Comparison of ENCODE assay signal across 25 mouse cellular contexts in the genomic region with DNA sequence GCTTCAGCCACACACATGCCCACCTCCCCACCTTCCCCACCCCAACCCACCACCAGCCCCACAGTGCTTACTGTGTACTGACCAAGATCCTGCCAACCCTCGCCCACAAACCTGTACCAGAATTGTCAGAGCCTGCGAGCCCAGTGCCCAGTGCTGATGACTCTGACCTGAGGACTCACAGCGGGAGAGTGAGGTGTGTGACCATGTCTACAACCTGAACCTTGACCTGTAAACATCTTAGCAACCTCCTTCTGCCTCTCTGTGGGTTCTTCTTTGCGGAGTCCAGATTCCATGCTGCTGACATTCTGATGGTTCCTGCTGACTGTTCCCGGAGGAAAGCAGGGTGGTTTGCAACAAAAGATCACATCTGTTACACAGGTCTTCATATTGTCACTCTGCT. TPM values are rescaled to one million over a fixed set of nuclear protein-coding genes. Genes with fewer than 3 reads are reported as not detected.
DNase-seq lines count a peak whose midpoint lies in the region; ATAC-seq and TF ChIP-seq lines count a peak whose summit lies in the region.
"Had no signal": no experiment of that assay in that cellular context is flagged by ENCODE, and none has a peak within 500 bp of the region (broad histone marks: within the 10 kb centered on the region; RNA-seq: fewer than 3 reads in every experiment).

No protein-coding gene starts in this region.

- H3K27me3 ChIP-seq in hindbrain, embryonic 13.5 days, result peaks cover 13% of the 10 kb centered on the region
- H3K27me3 ChIP-seq in hindbrain, postnatal 0 days (ENCODE audit: insufficient read depth, low read length), result no peaks in the 10 kb centered on the region
- peaks cover 16% of the 10 kb centered on the region for H3K27me3 ChIP-seq in liver, embryonic 15.5 days
- H3K27me3 ChIP-seq in liver, embryonic 11.5 days (replicated peaks; ENCODE audit: control insufficient read depth, insufficient read depth, low read length), result no peaks in the 10 kb centered on the region; the same call in 1 of the 2 replicates
- H3K27me3 ChIP-seq: embryonic facial prominence, embryonic 12.5 days; heart, embryonic 13.5 days had no signal

- ATAC-seq in hindbrain, embryonic 13.5 days (ENCODE audit: low FRiP score), result no peak
- ATAC-seq in hindbrain, postnatal 0 days, result no peak
- ATAC-seq in liver, embryonic 15.5 days (ENCODE audit: insufficient read depth), result no peak
- ATAC-seq in liver, embryonic 11.5 days (replicated peaks; ENCODE audit: low FRiP score), result no peak
- ATAC-seq: activated CD4-positive, CD25-positive, alpha-beta regulatory T cell, adult 4 months; forebrain, embryonic 15.5 days; Patski had no signal

- no peak overlapping the region for H3K27ac ChIP-seq in hindbrain, embryonic 13.5 days
- no peak overlapping the region for H3K27ac ChIP-seq in hindbrain, postnatal 0 days
- H3K27ac ChIP-seq in liver, embryonic 15.5 days (replicated peaks), result peak overlapping the region; percentile 45
- no peak overlapping the region for H3K27ac ChIP-seq in liver, embryonic 11.5 days (ENCODE audit: low read depth, low read length)
- H3K27ac ChIP-seq: embryonic facial prominence, embryonic 12.5 days; forebrain, embryonic 15.5 days; heart, embryonic 13.5 days; hindbrain, embryonic 12.5 days had no signal

- WGBS in hindbrain, embryonic 13.5 days, result 79% methylated on average over 5 of the region's 5 CpGs
- 74% methylated on average over 5 of the region's 5 CpGs for WGBS in hindbrain, postnatal 0 days
- 73% methylated on average over 5 of the region's 5 CpGs for WGBS in liver, embryonic 15.5 days (ENCODE audit: insufficient replicate concordance)
- 82% methylated on average over 5 of the region's 5 CpGs for WGBS in liver, embryonic 11.5 days

- H3K4me2 ChIP-seq in hindbrain, embryonic 13.5 days, result no peak overlapping the region
- no peak overlapping the region for H3K4me2 ChIP-seq in hindbrain, postnatal 0 days (ENCODE audit: low read depth, low read length)
- H3K4me2 ChIP-seq in liver, embryonic 15.5 days, result no peak overlapping the region
- H3K4me2 ChIP-seq in liver, embryonic 11.5 days, result no peak overlapping the region
- H3K4me2 ChIP-seq: embryonic facial prominence, embryonic 12.5 days; forebrain, embryonic 15.5 days; heart, embryonic 13.5 days; hindbrain, embryonic 12.5 days had no signal

- TF ChIP-seq CTCF in hindbrain, postnatal 0 days (IDR thresholded peaks at IDR 0.05; ENCODE audit: low read depth), result no peak

- no peak overlapping the region for H3K4me3 ChIP-seq in hindbrain, embryonic 13.5 days
- H3K4me3 ChIP-seq in hindbrain, postnatal 0 days (ENCODE audit: low read length), result no peak overlapping the region
- H3K4me3 ChIP-seq in liver, embryonic 15.5 days (replicated peaks), result no peak overlapping the region
- no peak overlapping the region for H3K4me3 ChIP-seq in liver, embryonic 11.5 days (ENCODE audit: low read depth, low read length)
- H3K4me3 ChIP-seq: embryonic facial prominence, embryonic 12.5 days; forebrain, embryonic 15.5 days; heart, adult 2 months; heart, embryonic 13.5 days; hindbrain, embryonic 12.5 days had no signal

- H3K36me3 ChIP-seq in hindbrain, embryonic 13.5 days, result no peaks in the 10 kb centered on the region
- H3K36me3 ChIP-seq in hindbrain, postnatal 0 days (ENCODE audit: insufficient read depth, low read length), result no peaks in the 10 kb centered on the region
- no peaks in the 10 kb centered on the region for H3K36me3 ChIP-seq in liver, embryonic 15.5 days (replicated peaks)
- no peaks in the 10 kb centered on the region for H3K36me3 ChIP-seq in liver, embryonic 11.5 days (ENCODE audit: control insufficient read depth, insufficient read depth, low read length)
- H3K36me3 ChIP-seq: embryonic facial prominence, embryonic 12.5 days; forebrain, embryonic 15.5 days; heart, embryonic 13.5 days; hindbrain, embryonic 12.5 days had no signal

- H3K4me1 ChIP-seq in hindbrain, embryonic 13.5 days (replicated peaks), result 0 out of 2 replicates have a peak, but pooled peaks cover 3% of the 10 kb centered on the region
- no peaks in the 10 kb centered on the region for H3K4me1 ChIP-seq in hindbrain, postnatal 0 days (ENCODE audit: insufficient read depth, low read length)
- H3K4me1 ChIP-seq in liver, embryonic 15.5 days (replicated peaks), result peaks cover 62% of the 10 kb centered on the region
- peaks cover 37% of the 10 kb centered on the region for H3K4me1 ChIP-seq in liver, embryonic 11.5 days (replicated peaks; ENCODE audit: control insufficient read depth, insufficient read depth, low read length)
- H3K4me1 ChIP-seq: embryonic facial prominence, embryonic 12.5 days; forebrain, embryonic 15.5 days; hindbrain, embryonic 12.5 days had no signal

- H3K9me3 ChIP-seq in hindbrain, embryonic 13.5 days, result no peaks in the 10 kb centered on the region
- H3K9me3 ChIP-seq in hindbrain, postnatal 0 days (ENCODE audit: low read length), result no peaks in the 10 kb centered on the region
- H3K9me3 ChIP-seq in liver, embryonic 15.5 days (replicated peaks), result 0 out of 2 replicates have a peak, but pooled peaks cover 2% of the 10 kb centered on the region
- no peaks in the 10 kb centered on the region for H3K9me3 ChIP-seq in liver, embryonic 11.5 days (ENCODE audit: control insufficient read depth, low read length)
- H3K9me3 ChIP-seq: embryonic facial prominence, embryonic 12.5 days; forebrain, embryonic 15.5 days; heart, embryonic 13.5 days; hindbrain, embryonic 12.5 days had no signal

- no peak for DNase-seq in hindbrain, postnatal 0 days (ENCODE audit: low spot score)
- DNase-seq in kidney, adult 9 months, result peak; percentile 42
- DNase-seq in kidney, postnatal 14 days, result no peak
- DNase-seq in liver, embryonic 11.5 days (ENCODE audit: low spot score), result no peak
- DNase-seq: adrenal gland, postnatal 14 days; cerebellum, adult 11-12 months; cerebellum, adult 9-10 months; cerebellum, postnatal 25 days; gastrocnemius, postnatal 10 days; heart, adult 2 months; heart, postnatal 36 days had no signal

- peak overlapping the region; percentile 24; the same call in 1 of the 2 replicates for H3K9ac ChIP-seq in hindbrain, embryonic 13.5 days
- H3K9ac ChIP-seq in hindbrain, postnatal 0 days (replicated peaks; ENCODE audit: low read length), result no peak overlapping the region
- H3K9ac ChIP-seq in liver, embryonic 15.5 days, result no peak overlapping the region
- H3K9ac ChIP-seq in liver, embryonic 11.5 days (ENCODE audit: low read depth, low read length), result no peak overlapping the region
- H3K9ac ChIP-seq: embryonic facial prominence, embryonic 12.5 days; forebrain, embryonic 15.5 days; heart, embryonic 13.5 days; hindbrain, embryonic 12.5 days had no signal

RNA-seq across cellular contexts. Expression of gene Defb30, which starts 15.6 kb away (rescaled TPM):
- not detected in 2 replicates for polyA plus RNA-seq in hindbrain, embryonic 13.5 days (2015; fragmentation: Nextera tagmentation; extraction: Ambion mirVana)
- not detected in 2 replicates for total RNA-seq in hindbrain, postnatal 0 days (2014; rRNA removed)
- not detected in 2 replicates for polyA plus RNA-seq in hindbrain, postnatal 0 days (2015; fragmentation: Nextera tagmentation; extraction: Ambion mirVana)
- polyA plus RNA-seq in liver, embryonic 15.5 days (2015; fragmentation: Nextera tagmentation; extraction: Ambion mirVana), result not detected in 2 replicates
- polyA plus RNA-seq in liver, embryonic 11.5 days (2014; fragmentation: Nextera tagmentation; extraction: Ambion mirVana), result not detected in 2 replicates
- total RNA-seq: adrenal gland, adult 18-20 months; adrenal gland, postnatal 14 days; CH12.LX; gastrocnemius, postnatal 10 days; gastrocnemius, postnatal 4 days; heart, adult 2 months; heart, postnatal 36 days had no signal
- polyA plus RNA-seq: activated CD4-positive, CD25-positive, alpha-beta regulatory T cell, adult 4 months; embryonic facial prominence, embryonic 12.5 days; forebrain, embryonic 11.5 days; forebrain, embryonic 15.5 days; heart, adult 2 months; heart, embryonic 13.5 days; heart, postnatal 0 days; hindbrain, embryonic 12.5 days; Patski had no signal

RNA-seq across cellular contexts. Expression of gene Defb42, which starts 18.6 kb away (rescaled TPM):
- 0.29 TPM in 1 of 2 replicates, not detected in the other for polyA plus RNA-seq in hindbrain, embryonic 13.5 days (2015; fragmentation: Nextera tagmentation; extraction: Ambion mirVana)
- 0.21 TPM in 1 of 2 replicates, not detected in the other for total RNA-seq in hindbrain, postnatal 0 days (2014; rRNA removed)
- polyA plus RNA-seq in hindbrain, postnatal 0 days (2015; fragmentation: Nextera tagmentation; extraction: Ambion mirVana), result 0.95 and 2.0 TPM in 2 replicates
- polyA plus RNA-seq in liver, embryonic 15.5 days (2015; fragmentation: Nextera tagmentation; extraction: Ambion mirVana), result not detected in 2 replicates
- 0.48 and 0.67 TPM in 2 replicates for polyA plus RNA-seq in liver, embryonic 11.5 days (2014; fragmentation: Nextera tagmentation; extraction: Ambion mirVana)
- total RNA-seq: CH12.LX; gastrocnemius, postnatal 10 days; gastrocnemius, postnatal 4 days had no signal
- polyA plus RNA-seq: embryonic facial prominence, embryonic 12.5 days; forebrain, embryonic 11.5 days; hindbrain, embryonic 12.5 days had no signal

RNA-seq across cellular contexts. Expression of gene Defb43, which starts 53.8 kb away (rescaled TPM):
- not detected in 2 replicates for polyA plus RNA-seq in hindbrain, embryonic 13.5 days (2015; fragmentation: Nextera tagmentation; extraction: Ambion mirVana)
- total RNA-seq in hindbrain, postnatal 0 days (2014; rRNA removed), result not detected in 2 replicates
- not detected in 2 replicates for polyA plus RNA-seq in hindbrain, postnatal 0 days (2015; fragmentation: Nextera tagmentation; extraction: Ambion mirVana)
- polyA plus RNA-seq in liver, embryonic 15.5 days (2015; fragmentation: Nextera tagmentation; extraction: Ambion mirVana), result not detected in 2 replicates
- not detected in 2 replicates for polyA plus RNA-seq in liver, embryonic 11.5 days (2014; fragmentation: Nextera tagmentation; extraction: Ambion mirVana)
- total RNA-seq: adrenal gland, adult 18-20 months; adrenal gland, postnatal 14 days; CH12.LX; gastrocnemius, postnatal 10 days; gastrocnemius, postnatal 4 days; heart, adult 2 months; heart, postnatal 36 days had no signal
- polyA plus RNA-seq: activated CD4-positive, CD25-positive, alpha-beta regulatory T cell, adult 4 months; cortical plate, adult 2 months; embryonic facial prominence, embryonic 12.5 days; forebrain, embryonic 11.5 days; forebrain, embryonic 15.5 days; heart, adult 2 months; heart, embryonic 13.5 days; heart, postnatal 0 days; hindbrain, embryonic 12.5 days; Patski had no signal
